Mouse (Mus musculus) G1E (cell line): ENCODE data around the gene Rhog.

Experiments used
- CTCF ChIP-seq: IDR thresholded peaks from 2 replicates; pipeline ENCODE4 v1.5.1; 2012; ENCODE audit warnings: low read depth, low read length, inconsistent platforms, mixed read lengths
- GATA1 ChIP-seq: IDR thresholded peaks from 2 replicates; pipeline ENCODE4 v1.6.1; 2012; ENCODE audit warnings: borderline replicate concordance, low read length, inconsistent platforms, mixed read lengths

- TF ChIP-seq CTCF (no peak), GATA1 (no peak)
Observed at GRCm38 (mm10) chr7:102226051-102226450, 29.8 kb downstream of the Rhog start.
